Mouse (Mus musculus) T-helper 2 cell (primary cell): ENCODE results near the gene Rere.
"Not testable (repeated sequence)": the region's sequence is repeated elsewhere in the genome, so short reads cannot be mapped to it uniquely, and the experiment has no call there.

Experiments used
- in situ Hi-C: fragments of 300-600 bp; cut with MboI, MseI; formaldehyde crosslinking; loops from one replicate; pipeline ENCODE4 v1.15.1; 2025; ENCODE audit warnings: high pct_unique_total_duplicates

Rere gene

GRCm38 (mm10) chr4:150254416-150254815 lies 27.0 kb upstream of the Rere start:
- in situ Hi-C loops = no loop called here

GRCm38 (mm10) chr4:150255181-150255580 lies 26.3 kb upstream of the Rere start:
- in situ Hi-C loops = no loop called here

- in situ Hi-C loops = no loop called here
Measured at GRCm38 (mm10) chr4:150257252-150258204, 23.9 kb upstream of the Rere start.

GRCm38 (mm10) chr4:150258388-150258787 lies 23.1 kb upstream of the Rere start:
- in situ Hi-C loops = no loop called here

GRCm38 (mm10) chr4:150259577-150259976 lies 21.9 kb upstream of the Rere start:
- in situ Hi-C loops = no loop called here

GRCm38 (mm10) chr4:150260111-150260510 lies 21.3 kb upstream of the Rere start:
- in situ Hi-C loops = no loop called here

GRCm38 (mm10) chr4:150260745-150261144 lies 20.7 kb upstream of the Rere start:
- in situ Hi-C loops = no loop called here

- in situ Hi-C loops = no loop called here
Measured at GRCm38 (mm10) chr4:150262301-150262700, 19.1 kb upstream of the Rere start.

- in situ Hi-C loops = no loop called here
Measured at GRCm38 (mm10) chr4:150264903-150265302, 16.5 kb upstream of the Rere start.

GRCm38 (mm10) chr4:150265471-150265870 lies 16.0 kb upstream of the Rere start:
- in situ Hi-C loops = no loop called here

- in situ Hi-C loops = no loop called here
Measured at GRCm38 (mm10) chr4:150266655-150267223, 14.7 kb upstream of the Rere start.

GRCm38 (mm10) chr4:150268674-150269653 lies 12.5 kb upstream of the Rere start:
- in situ Hi-C loops = no loop called here

- in situ Hi-C loops = no loop called here
Measured at GRCm38 (mm10) chr4:150269679-150270078, 11.8 kb upstream of the Rere start.

- in situ Hi-C loops = not testable (repeated sequence)
Measured at GRCm38 (mm10) chr4:150270718-150271117, 10.7 kb upstream of the Rere start.

GRCm38 (mm10) chr4:150272725-150273124 lies 8.7 kb upstream of the Rere start:
- in situ Hi-C loops = no loop called here

GRCm38 (mm10) chr4:150275531-150275930 lies 5.9 kb upstream of the Rere start:
- in situ Hi-C loops = no loop called here

- in situ Hi-C loops = not testable (repeated sequence)
Measured at GRCm38 (mm10) chr4:150279336-150279735, 2.1 kb upstream of the Rere start.

GRCm38 (mm10) chr4:150280002-150280401 lies 1.4 kb upstream of the Rere start:
- in situ Hi-C loops = no loop called here

- in situ Hi-C loops = no loop called here
Measured at GRCm38 (mm10) chr4:150280459-150280858, 987 bp upstream of the Rere start.

- in situ Hi-C loops = no loop called here
Measured at GRCm38 (mm10) chr4:150281891-150282630, 615 bp downstream of the Rere start.
